Mouse (Mus musculus) c-Kit-positive CD71-positive TER-119-positive erythroid progenitor cells, embryonic 14.5 days (primary cell): ENCODE results near the gene Tifa.
"Not testable (repeated sequence)": the region's sequence is repeated elsewhere in the genome, so short reads cannot be mapped to it uniquely, and the experiment has no call there.

Source experiments
- DNase-seq: peaks from one replicate; pipeline ENCODE4 v3.0.0-alpha.2; 2013; ENCODE audit warnings: low spot score

Gene Tifa

GRCm38 (mm10) chr3:127789500-127790191, at the start of gene Tifa:
Gene Tifa (plus strand): TSS chr3:127789805.
- peak; percentile 39 for DNase-seq

DNA sequence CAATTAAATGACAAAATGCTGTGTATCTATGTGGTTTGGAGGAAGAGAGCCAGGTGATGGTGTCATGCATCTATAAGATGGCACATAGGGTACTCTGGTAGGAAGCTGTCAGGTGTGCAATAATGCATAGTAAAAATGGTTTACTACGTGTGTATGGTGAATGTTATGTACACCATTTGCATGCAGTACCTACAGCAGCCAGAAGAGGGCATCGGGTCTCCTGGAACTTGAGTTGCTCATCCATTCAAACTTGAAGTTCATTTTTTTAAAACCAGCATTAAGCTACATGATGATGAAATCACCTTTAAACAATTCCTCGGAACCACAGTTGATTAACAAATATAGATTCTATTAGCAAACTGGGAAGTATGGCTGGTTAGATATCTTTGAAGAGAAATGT, 48.1 kb upstream of the Tifa start:
- peak; percentile 22 for DNase-seq

DNA sequence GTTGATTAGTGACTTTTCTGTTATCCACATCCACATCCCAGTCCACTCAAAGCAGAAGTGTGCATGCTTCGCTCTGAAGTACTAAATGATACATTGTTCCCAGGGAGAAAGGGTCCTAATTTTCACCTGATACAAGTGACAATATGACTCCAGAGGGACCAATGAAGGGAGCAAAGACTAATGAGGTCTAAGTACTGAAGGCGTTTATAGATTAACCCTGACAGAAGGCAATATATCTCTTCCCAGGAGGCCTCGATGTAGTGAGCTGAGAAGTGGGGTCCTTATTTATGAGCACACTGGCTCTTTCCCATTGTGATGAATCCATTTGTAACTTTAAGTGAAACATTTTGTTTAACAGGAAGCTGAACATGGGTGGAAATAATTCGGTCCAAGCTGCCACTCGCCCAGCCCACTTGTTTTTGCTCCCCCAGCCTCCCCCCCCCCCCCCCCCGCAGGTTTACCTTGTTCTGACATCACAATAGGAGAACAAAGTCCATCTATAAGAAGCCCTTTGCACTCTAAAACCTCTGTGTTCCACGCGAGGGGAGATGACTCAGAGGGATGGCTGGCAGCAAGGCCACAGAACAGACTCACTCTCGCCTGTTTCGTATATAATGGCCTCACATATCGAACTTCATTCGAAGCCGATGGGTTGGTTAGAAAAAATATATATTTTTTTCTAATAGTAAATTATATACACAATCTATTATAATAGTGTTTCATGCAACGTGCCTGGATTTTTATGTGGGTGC, 45.8 kb upstream of the Tifa start:
- no peak for DNase-seq

DNA sequence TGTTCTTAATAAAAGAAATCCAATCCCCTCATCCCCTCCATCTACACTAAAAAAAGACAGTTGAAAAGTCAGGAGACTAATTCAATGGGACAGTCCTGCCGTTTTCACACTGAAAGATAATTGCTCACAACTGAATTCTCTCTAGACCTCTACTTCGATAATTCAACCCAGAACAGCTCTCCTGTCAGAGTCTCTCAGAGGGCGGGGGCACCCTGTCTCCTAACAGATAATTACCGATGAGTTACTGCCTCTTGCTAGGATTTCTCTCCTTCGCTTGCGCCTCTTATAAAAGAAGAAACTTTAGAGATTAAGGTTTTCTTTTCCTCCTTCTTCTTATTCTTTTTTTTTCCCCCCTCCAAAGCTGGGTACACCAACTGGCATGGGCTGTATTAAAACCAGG, 44.1 kb upstream of the Tifa start:
- no peak for DNase-seq

DNA sequence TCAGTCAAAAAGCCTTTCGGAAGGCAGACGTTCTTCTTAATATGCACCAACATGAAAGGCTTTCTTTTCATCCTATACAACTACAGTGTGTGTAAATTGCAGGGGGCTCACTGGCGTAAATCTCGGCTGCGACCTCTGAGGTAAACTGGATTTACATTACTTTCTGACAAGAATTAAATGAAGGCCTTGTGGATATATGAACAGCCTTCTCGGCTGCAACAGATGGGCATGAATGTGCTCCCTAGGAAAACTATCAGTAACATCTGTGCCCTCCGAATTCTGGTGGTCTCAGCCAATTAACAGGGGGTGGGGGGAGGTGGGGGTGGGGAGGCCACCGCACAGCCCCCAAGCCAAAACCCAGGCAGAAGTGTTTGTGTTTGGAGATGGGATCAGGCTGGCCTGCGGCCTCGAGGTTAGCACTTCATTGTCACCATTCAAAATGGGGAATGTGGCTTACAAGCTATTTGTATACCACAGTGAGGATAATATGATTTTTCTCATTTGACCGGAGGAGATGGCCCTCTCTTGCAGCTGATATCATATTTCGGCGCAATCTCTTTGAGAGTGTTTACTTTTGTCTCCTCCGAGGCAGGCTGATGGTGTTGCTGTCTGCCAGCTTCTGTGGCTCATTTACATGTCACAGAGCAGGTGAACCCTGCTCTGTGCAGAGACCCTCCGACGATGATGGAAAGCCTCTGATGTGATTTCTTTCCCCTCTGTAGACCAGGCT, 43.5 kb upstream of the Tifa start:
- no peak for DNase-seq

- no peak for DNase-seq
These were observed 41.0 kb upstream of the Tifa start for GRCm38 (mm10) chr3:127748644-127749043.

- no peak for DNase-seq
These were observed 40.3 kb upstream of the Tifa start for GRCm38 (mm10) chr3:127749266-127749665.

DNA sequence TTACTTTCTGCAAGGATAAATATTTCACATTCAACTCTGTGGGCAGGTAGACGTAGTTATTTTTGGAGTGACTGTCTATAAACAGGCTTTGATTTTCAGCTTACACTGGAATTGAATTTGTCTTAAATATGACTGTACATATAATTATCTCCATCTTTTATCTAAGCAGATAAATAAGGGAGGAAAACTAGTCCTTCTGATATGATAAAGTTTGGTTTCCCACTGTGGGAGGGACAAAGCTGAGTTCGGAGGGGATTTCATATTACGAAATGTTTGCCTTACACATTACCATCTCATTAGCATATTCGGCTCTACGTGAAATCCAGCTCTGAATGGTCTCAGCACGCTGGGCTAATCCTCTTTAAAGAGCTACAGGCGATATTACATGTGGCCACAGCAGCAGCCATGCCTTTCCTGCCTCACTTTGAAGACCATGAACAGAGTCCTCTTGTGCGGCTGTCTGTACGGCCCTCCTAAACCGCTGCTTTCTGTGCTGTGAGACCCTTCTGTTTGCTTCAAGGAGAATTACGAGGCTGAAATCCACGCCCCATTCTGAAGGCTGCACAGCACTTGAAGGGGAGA, 39.5 kb upstream of the Tifa start:
- no peak for DNase-seq

DNA sequence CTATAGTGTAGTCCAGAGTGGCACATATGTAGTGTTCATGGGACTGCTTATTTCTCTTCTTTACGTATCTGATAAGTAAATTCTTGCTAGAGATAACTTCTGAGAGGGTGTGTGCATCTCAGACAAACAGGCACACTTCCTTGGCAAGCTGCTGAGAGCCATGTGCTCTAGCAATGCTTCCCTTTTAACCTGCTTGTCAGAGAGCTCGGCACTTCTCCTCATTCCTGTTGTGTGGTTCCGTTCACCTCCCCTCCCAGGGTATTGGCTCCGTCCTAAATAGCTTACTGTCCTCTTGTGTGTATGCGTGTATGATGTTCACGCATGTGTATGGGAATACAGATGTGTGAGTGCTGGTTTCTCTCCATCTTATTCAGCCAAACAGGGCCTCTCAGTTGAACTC, 33.1 kb upstream of the Tifa start:
- DNase-seq, result no peak

DNA sequence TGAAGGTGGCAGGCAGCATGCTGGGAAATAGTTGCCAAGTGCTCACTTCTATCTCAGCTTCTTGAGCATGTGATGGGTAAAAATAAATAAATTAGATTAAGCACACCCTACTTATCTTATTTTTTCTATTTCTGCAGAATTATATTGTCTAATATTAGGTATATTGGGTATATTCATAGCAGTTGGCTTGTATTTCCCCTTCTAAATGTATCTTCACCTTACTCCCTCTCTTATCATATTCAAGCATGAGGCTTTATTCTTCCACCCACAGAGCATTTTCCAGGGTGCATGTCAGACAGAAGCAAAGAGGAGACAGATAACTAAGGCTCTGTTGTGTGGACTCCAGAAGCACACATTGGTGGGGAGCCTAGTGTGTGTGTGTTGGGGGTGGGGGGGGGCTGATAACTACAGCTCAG, 31.7 kb upstream of the Tifa start:
- DNase-seq, result peak; percentile 22

DNA sequence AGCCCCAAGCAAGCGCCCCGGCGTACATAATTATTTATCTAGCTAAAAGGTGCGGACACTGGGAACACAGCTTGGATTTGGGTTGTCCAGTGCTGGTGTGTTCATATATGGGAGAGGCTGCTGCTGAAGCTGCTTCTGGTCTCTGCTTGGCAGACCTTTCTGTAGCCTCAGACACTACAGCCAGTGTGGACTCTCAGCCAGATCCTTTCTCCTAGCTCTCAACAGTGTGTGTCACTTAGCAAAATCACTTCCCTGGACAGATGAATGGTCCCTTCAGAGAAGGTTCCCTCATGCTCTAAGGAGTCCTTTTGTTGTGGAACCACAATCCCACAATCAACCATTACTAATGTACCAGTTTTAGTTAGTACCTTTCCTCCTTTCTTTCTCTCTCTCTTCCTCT, 30.8 kb upstream of the Tifa start:
- DNase-seq, result no peak

GRCm38 (mm10) chr3:127759212-127759611, 30.4 kb upstream of the Tifa start:
- peak; percentile 31 for DNase-seq

DNA sequence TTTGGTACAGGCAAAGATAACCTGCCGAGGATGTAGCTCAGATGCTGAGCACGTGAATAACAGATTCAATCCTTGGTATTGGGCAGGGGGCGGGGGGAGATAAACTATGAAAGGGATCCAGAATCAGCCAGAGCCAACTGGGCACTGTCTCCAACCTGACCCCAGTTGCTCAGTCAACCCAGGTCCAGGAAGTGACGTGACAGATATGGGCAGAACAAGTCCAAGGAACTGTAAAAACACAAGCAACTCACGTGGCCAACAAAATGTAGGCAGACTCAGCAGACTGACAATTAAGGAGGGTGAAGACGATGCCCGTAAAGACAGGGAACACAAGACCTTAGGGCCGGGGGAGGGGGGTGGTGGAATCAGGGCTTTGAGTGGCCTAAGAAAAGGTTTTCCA, 27.2 kb upstream of the Tifa start:
- DNase-seq, result no peak

GRCm38 (mm10) chr3:127763076-127763612, 26.5 kb upstream of the Tifa start:
- peak; percentile 80 for DNase-seq

- DNase-seq, result no peak
These were observed 25.1 kb upstream of the Tifa start for GRCm38 (mm10) chr3:127764541-127764940.

- no peak for DNase-seq
These were observed 23.6 kb upstream of the Tifa start for GRCm38 (mm10) chr3:127765971-127766370.

DNA sequence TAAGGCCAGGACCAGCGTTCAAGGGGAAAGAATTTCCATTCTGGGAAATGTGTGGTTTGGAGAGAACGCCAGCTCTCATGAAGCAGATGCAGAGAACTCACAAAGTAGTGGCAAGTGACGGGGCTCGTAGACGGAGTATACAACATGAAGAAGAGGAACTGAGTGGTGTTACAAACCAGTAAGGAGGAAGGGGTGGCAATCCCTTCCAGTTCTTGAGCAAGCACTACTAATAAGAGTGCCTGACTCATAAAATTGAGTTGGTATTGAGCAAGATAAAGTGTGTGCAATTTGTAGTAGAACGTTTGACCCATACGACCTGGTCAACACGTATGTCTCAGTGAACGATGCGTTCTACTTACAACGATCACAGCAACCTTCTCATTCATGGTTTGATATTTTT, 20.5 kb upstream of the Tifa start:
- DNase-seq, result no peak

DNA sequence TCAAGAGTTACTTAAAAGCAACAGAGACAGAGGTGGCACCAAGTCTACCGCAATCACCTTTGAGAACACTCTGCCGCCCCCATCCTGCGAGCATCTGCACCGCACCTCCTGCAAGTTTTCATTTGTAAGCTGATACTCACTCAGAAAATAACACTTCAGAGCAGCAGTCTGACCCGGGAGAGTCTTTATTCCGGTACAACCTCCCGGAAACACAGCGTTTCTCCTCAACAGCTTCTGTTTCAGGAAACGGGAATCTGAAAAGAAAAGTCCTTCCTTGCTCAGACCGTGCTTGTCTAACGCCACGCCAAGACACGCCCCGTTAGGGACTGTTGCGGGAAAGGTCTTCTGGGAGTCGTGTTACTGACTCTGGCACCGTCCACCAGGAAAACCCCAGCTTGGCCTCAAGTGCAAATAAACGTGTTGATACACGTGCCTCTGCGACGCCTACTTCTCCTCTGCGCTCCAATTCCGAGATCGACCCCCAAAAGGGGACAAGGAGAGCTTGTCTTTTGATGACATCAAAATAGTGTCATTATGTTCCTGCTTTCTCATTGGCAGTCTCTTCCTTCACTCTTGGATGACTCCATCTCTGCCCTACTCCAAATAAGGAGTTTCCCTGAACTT, 9.5 kb upstream of the Tifa start, which contains the start of gene Alpk1:
TSS of gene Alpk1 (minus strand) at position 507 of the 624 bp plus-strand sequence.
- DNase-seq, result peak; percentile 61

GRCm38 (mm10) chr3:127780921-127781320, 8.7 kb upstream of the Tifa start:
- no peak for DNase-seq

- DNase-seq, result no peak
These were observed 6.7 kb upstream of the Tifa start for GRCm38 (mm10) chr3:127782921-127783320.

GRCm38 (mm10) chr3:127783680-127784079, 5.9 kb upstream of the Tifa start:
- DNase-seq, result not testable (repeated sequence)

GRCm38 (mm10) chr3:127787032-127787431, 2.6 kb upstream of the Tifa start:
- DNase-seq, result no peak
